Mouse (Mus musculus): ENCODE measurements around the gene Mmd. TPM values are rescaled to one million over a fixed set of nuclear protein-coding genes. Genes with fewer than 3 reads are reported as not detected.

The Mmd gene
- polyA plus RNA-seq, 1 experiment from 2014 or later = 76.7 TPM

- no peak overlapping the region for H3K4me2 ChIP-seq (replicated peaks)
- no peak for ATAC-seq (ENCODE audit: low FRiP score)
These were observed 2.7 kb downstream of the Mmd start for GRCm38 (mm10) chr11:90251923-90252322.

DNA sequence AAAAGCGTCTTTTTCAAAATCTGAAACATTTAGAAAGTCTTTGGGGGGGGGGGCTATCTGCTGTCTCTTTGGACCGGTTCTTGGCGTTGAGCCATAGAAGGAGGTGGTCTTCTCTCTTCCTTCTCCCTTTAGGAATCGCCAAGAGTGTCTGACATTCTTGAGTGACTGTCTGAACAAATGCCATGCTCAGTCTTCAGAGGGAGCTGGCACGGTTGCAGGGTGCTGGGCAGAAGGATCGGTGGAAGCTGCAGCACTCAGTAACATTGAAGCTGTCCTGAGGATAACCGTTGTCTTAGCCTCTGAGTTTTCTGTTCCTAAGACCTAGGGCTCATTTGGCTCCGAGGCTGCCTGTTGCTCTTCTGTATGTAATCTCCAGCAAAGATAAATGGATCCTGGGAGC is 3.1 kb downstream of the Mmd start:
- Histone ChIP-seq H3K27ac (no peak overlapping the region), H3K9me3 (replicated peaks) (no peaks in the 10 kb centered on the region), H3K4me1 (peaks cover 21% of the 10 kb centered on the region), H3K9ac (no peak overlapping the region), H3K27me3 (no peaks in the 10 kb centered on the region), H3K4me2 (replicated peaks) (no peak overlapping the region), H3K4me3 (no peak overlapping the region), H3K36me3 (0 out of 2 replicates have a peak, but pooled peaks cover 3% of the 10 kb centered on the region)
- ATAC-seq (ENCODE audit: low FRiP score) = no peak
- WGBS = 82% methylated on average over 8 of the region's 8 CpGs

More at GRCm38 (mm10) chr11:90251923-90252322, 2.7 kb downstream of the Mmd start:
- Histone ChIP-seq H3K4me3 (no peak overlapping the region), H3K4me1 (peaks cover 21% of the 10 kb centered on the region), H3K36me3 (no peaks in the 10 kb centered on the region), H3K9me3 (replicated peaks) (no peaks in the 10 kb centered on the region), H3K9ac (no peak overlapping the region), H3K27ac (no peak overlapping the region), H3K27me3 (no peaks in the 10 kb centered on the region)
- WGBS = 46% methylated on average over 2 of the region's 2 CpGs

DNA sequence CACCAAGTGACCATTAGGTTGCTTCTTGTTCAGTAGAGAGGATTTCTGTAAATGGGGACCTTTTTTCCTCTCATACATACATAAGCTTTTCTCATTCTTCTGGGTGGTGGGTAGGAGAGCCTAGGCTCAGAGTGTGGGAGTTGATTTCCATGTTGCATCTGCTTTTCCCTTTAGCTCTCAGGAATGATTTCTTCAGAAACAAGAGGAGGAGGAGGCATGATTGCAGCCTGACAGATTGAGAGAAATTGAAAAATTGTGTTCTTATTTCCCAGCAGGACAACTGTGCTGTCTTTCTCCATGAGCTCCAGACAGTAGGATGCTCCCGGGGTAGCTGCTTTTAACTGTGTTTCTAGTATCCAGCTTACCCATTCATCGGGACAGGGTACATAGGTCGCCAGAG is 5.3 kb downstream of the Mmd start:
- Histone ChIP-seq H3K9ac (no peak overlapping the region), H3K4me1 (peaks cover 18% of the 10 kb centered on the region), H3K27ac (no peak overlapping the region), H3K4me2 (replicated peaks) (no peak overlapping the region), H3K4me3 (no peak overlapping the region), H3K9me3 (replicated peaks) (no peaks in the 10 kb centered on the region), H3K36me3 (peaks cover 7% of the 10 kb centered on the region; the same call in 1 of the 2 replicates), H3K27me3 (no peaks in the 10 kb centered on the region)
- WGBS = 86% methylated on average over 3 of the region's 3 CpGs
- no peak for ATAC-seq (ENCODE audit: low FRiP score)

GRCm38 (mm10) chr11:90255687-90256086 is 6.4 kb downstream of the Mmd start:
- no peak for ATAC-seq (ENCODE audit: low FRiP score)
- Histone ChIP-seq H3K27ac (no peak overlapping the region), H3K9ac (no peak overlapping the region), H3K36me3 (peaks cover 18% of the 10 kb centered on the region), H3K9me3 (replicated peaks) (no peaks in the 10 kb centered on the region), H3K4me1 (peaks cover 10% of the 10 kb centered on the region; the same call in 1 of the 2 replicates), H3K4me3 (no peak overlapping the region), H3K27me3 (no peaks in the 10 kb centered on the region), H3K4me2 (replicated peaks) (no peak overlapping the region)
- 85% methylated on average over 6 of the region's 6 CpGs for WGBS

DNA sequence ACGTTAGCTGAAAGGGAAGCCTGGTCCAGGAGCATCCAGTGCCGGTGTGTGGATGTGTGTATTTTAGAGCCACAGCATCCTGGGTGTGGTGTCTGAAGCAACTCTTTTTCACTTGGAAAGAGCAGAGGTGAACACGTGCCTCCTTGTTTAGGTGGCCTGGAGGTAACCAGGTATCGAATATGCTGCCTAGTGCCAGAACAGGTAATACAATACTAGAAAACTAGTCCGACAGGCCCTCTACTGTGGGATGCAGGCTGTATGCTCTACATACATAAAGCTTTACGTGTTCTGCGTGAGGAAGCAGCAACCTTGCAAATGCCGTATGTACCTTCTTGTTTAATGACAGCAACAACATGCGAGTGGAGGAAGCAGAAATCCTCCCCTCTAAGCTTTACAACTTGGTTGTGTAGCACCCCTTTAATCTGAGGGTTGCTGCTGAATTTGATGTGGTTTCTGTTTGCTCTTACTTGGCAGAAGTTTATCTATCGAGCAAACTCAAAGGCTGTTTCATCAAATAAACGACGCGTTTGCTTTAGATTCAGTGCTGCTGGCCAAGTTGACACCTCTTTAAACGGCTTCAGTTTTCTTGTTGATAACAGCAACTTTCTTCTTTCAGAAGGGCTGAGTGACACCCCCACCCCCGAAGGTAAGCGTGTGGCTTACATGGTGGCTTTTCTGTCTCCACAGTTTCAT is 7.7 kb downstream of the Mmd start:
- Histone ChIP-seq H3K9me3 (replicated peaks) (no peaks in the 10 kb centered on the region), H3K4me2 (replicated peaks) (no peak overlapping the region), H3K4me1 (peaks cover 6% of the 10 kb centered on the region; the same call in 1 of the 2 replicates), H3K27ac (no peak overlapping the region), H3K9ac (no peak overlapping the region), H3K27me3 (no peaks in the 10 kb centered on the region), H3K4me3 (no peak overlapping the region), H3K36me3 (peaks cover 30% of the 10 kb centered on the region)
- no peak for ATAC-seq (ENCODE audit: low FRiP score)
- WGBS = 89% methylated on average over 16 of the region's 16 CpGs

GRCm38 (mm10) chr11:90258321-90258927 is 9.2 kb downstream of the Mmd start:
- H3K36me3 ChIP-seq = peaks cover 45% of the 10 kb centered on the region
- no peak overlapping the region for H3K27ac ChIP-seq
- no peak overlapping the region for H3K4me2 ChIP-seq (replicated peaks)
- no peaks in the 10 kb centered on the region for H3K9me3 ChIP-seq (replicated peaks)
- no peak overlapping the region for H3K9ac ChIP-seq
- H3K4me1 ChIP-seq = peaks cover 4% of the 10 kb centered on the region; the same call in 1 of the 2 replicates
- H3K4me3 ChIP-seq = no peak overlapping the region
- no peaks in the 10 kb centered on the region for H3K27me3 ChIP-seq
- WGBS = 79% methylated on average over 10 of the region's 10 CpGs
- ATAC-seq (ENCODE audit: low FRiP score) = no peak

DNA sequence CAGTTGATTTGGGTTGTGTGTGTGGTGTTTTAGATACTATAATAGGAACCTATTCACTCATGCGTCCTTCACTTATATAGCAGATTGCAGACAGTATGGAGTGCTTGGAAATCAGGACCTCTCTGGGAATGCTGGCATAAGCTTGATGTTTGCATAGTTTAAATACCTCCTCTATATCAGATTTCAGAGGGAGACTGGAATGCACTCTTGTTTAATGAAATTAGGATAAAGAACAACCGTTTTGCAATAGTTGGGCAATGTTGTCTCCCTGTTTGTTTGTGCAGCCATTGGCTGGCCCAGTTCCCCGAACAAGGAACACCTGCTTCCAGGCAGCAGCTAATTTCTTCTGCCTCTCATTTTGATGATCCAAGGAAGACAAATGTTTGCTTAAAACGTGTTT is 9.8 kb downstream of the Mmd start:
- 57% methylated on average over 4 of the region's 4 CpGs for WGBS
- ATAC-seq (ENCODE audit: low FRiP score) = no peak
- Histone ChIP-seq H3K4me1 (peaks cover 4% of the 10 kb centered on the region; the same call in 1 of the 2 replicates), H3K9ac (no peak overlapping the region), H3K27me3 (no peaks in the 10 kb centered on the region), H3K4me3 (no peak overlapping the region), H3K9me3 (replicated peaks) (no peaks in the 10 kb centered on the region), H3K27ac (no peak overlapping the region), H3K36me3 (peaks cover 51% of the 10 kb centered on the region), H3K4me2 (replicated peaks) (no peak overlapping the region)

- Histone ChIP-seq H3K4me2 (replicated peaks) (no peak overlapping the region), H3K9ac (no peak overlapping the region), H3K4me1 (peaks cover 4% of the 10 kb centered on the region; the same call in 1 of the 2 replicates), H3K27me3 (no peaks in the 10 kb centered on the region), H3K36me3 (peaks cover 59% of the 10 kb centered on the region), H3K4me3 (no peak overlapping the region), H3K27ac (no peak overlapping the region), H3K9me3 (replicated peaks) (no peaks in the 10 kb centered on the region)
- 88% methylated on average over 9 of the region's 9 CpGs for WGBS
- no peak for ATAC-seq (ENCODE audit: low FRiP score)
These were observed 10.6 kb downstream of the Mmd start for GRCm38 (mm10) chr11:90259826-90260225.

DNA sequence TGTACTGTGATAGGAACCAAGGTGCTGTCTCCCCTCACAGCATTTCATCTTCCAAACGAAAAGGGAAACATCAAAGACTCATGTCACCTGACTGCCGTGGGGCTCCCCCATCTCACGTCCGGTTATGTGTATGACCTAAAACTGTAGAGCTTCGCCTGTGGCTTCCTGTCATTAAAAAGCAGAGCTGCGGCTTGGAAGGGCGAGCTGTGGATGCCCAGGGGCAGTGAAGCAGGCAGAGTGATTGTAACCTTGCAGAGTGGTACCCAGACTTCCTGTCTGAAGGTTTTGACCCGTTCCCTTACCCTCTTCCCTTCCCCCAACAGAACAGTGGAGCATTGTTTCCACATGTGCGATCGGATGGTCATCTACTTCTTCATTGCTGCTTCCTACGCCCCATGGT is 14.9 kb downstream of the Mmd start:
- H3K27ac ChIP-seq = no peak overlapping the region
- H3K4me3 ChIP-seq = no peak overlapping the region
- H3K4me1 ChIP-seq = peaks cover 4% of the 10 kb centered on the region
- peaks cover 65% of the 10 kb centered on the region for H3K36me3 ChIP-seq
- no peaks in the 10 kb centered on the region for H3K27me3 ChIP-seq
- ATAC-seq (ENCODE audit: low FRiP score) = no peak
- no peak overlapping the region for H3K9ac ChIP-seq
- WGBS = 77% methylated on average over 11 of the region's 11 CpGs
- no peaks in the 10 kb centered on the region for H3K9me3 ChIP-seq (replicated peaks)
- H3K4me2 ChIP-seq (replicated peaks) = no peak overlapping the region

GRCm38 (mm10) chr11:90265581-90265980 is 16.3 kb downstream of the Mmd start:
- 91% methylated on average over 7 of the region's 7 CpGs for WGBS
- peaks cover 58% of the 10 kb centered on the region for H3K36me3 ChIP-seq
- H3K9ac ChIP-seq = no peak overlapping the region
- no peak overlapping the region for H3K4me3 ChIP-seq
- no peaks in the 10 kb centered on the region for H3K9me3 ChIP-seq (replicated peaks)
- ATAC-seq (ENCODE audit: low FRiP score) = no peak
- H3K27ac ChIP-seq = no peak overlapping the region
- peaks cover 9% of the 10 kb centered on the region for H3K4me1 ChIP-seq
- no peak overlapping the region for H3K4me2 ChIP-seq (replicated peaks)
- H3K27me3 ChIP-seq = no peaks in the 10 kb centered on the region

- Histone ChIP-seq H3K4me3 (no peak overlapping the region), H3K27me3 (no peaks in the 10 kb centered on the region), H3K27ac (no peak overlapping the region), H3K9ac (no peak overlapping the region), H3K4me1 (peaks cover 9% of the 10 kb centered on the region), H3K4me2 (replicated peaks) (no peak overlapping the region), H3K36me3 (peaks cover 48% of the 10 kb centered on the region), H3K9me3 (replicated peaks) (no peaks in the 10 kb centered on the region)
- no peak for ATAC-seq (ENCODE audit: low FRiP score)
- 82% methylated on average over 5 of the region's 5 CpGs for WGBS
These were observed 19.7 kb downstream of the Mmd start for GRCm38 (mm10) chr11:90268934-90269333.

DNA sequence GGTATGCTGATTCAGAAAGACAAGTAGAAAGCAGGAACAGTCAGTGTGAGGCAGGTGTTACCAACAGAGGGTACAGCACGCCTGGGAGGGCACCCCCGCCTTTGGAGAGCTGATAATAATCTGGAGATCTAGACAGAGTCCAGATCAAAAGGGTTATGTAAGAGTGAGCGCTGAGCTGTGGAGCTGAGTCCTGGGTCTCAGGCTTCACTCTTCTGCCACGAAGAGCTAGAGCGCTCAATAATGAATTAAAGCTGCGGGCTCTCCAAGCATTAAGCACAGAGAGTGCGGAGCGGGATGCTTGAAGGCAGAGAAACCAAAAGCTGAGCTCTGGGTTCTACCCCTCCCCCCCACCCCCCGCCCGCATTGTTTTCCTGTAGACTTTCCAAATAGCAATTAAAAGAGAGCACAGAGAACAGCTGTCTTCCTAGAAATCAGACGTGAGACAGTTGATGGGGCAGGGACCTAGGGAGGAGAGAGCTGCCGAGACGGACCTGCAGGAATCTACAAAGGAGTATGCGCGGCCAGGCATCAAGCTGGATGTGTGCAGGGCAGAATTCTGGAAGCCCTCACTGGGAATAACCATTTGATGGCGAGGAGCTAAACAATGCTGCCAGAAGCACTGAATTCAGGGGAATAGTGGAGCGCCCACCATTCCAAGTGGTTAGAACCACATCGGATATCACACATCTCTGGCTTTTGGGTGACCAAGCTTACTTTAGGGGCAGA is 20.3 kb downstream of the Mmd start:
- no peak overlapping the region for H3K27ac ChIP-seq
- no peaks in the 10 kb centered on the region for H3K9me3 ChIP-seq (replicated peaks)
- H3K27me3 ChIP-seq = no peaks in the 10 kb centered on the region
- H3K4me1 ChIP-seq = peaks cover 9% of the 10 kb centered on the region
- peaks cover 44% of the 10 kb centered on the region for H3K36me3 ChIP-seq
- H3K9ac ChIP-seq = no peak overlapping the region
- no peak; the same call in 1 of the 2 replicates for ATAC-seq (ENCODE audit: low FRiP score)
- no peak overlapping the region for H3K4me3 ChIP-seq
- H3K4me2 ChIP-seq (replicated peaks) = no peak overlapping the region
- WGBS = 47% methylated on average over 18 of the region's 18 CpGs

Data from hindbrain, embryonic 12.5 days (tissue).